Mouse (Mus musculus): ENCODE measurements around the gene Galnt6.

The Galnt6 gene

DNA sequence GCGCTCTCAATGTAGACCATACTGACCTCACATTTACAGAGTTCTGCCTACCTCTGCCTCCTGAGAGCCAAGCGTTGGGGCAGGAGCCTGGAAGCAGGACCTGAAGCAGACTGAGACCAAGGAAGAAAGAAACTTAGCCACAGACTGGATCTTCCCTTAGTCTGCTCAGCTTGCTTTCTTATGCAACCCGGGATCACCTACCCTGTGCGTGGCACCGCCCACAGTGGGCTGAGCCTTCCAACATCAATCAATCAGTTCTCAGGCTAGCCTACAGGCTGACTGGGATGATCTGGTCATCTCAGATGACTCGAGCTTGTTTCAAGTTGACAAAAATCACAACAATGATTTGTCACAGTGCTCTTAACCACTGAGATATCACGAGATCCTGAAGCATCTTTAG, 24.9 kb upstream of the Galnt6 start:
- DNase-seq, result no peak

GRCm38 (mm10) chr15:100753045-100753444, 23.9 kb upstream of the Galnt6 start:
- no peak for DNase-seq

DNA sequence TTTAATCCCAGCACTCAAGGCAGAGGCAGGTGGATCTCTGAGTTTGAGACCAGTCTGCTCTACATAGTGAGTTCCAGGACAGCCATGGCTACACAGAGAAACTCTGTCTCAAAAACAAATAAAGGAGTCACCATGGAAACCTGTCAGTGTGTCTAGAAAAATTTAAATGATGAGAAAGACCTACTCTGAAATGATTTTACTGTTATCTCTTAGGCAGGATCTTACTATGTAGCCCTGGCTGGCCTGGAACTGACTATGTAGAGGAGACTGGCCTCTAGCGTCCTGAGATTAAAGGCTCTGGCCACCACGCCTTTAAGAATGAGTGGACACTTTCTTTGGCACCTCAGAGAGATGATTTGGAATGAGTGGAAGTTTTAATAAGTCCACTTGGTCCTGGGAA, 23.3 kb upstream of the Galnt6 start:
- no peak for DNase-seq

- DNase-seq, result no peak
Observed at GRCm38 (mm10) chr15:100749751-100750538, 20.8 kb upstream of the Galnt6 start.

DNA sequence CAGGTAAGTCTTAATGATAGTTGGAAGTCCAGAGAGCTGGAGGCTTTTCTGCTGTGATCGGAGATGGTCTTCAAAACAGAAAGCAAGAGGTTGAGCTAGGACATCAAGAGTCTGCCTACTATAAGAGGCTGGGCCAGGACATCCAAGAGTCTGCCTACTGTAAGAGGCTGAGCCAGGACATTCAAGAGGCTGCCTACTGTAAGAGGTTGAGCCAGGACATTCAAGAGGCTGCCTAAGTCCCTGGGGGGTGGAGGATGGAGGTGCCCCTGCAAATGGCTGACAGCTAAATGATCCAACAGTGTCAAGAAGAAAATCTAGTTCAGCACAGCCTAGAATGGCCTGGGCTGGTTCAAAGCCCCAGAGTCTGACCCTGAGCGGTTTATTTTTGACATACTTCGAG, 19.4 kb upstream of the Galnt6 start:
- DNase-seq, result no peak

GRCm38 (mm10) chr15:100747121-100747963, 18.2 kb upstream of the Galnt6 start:
- no peak for DNase-seq

DNA sequence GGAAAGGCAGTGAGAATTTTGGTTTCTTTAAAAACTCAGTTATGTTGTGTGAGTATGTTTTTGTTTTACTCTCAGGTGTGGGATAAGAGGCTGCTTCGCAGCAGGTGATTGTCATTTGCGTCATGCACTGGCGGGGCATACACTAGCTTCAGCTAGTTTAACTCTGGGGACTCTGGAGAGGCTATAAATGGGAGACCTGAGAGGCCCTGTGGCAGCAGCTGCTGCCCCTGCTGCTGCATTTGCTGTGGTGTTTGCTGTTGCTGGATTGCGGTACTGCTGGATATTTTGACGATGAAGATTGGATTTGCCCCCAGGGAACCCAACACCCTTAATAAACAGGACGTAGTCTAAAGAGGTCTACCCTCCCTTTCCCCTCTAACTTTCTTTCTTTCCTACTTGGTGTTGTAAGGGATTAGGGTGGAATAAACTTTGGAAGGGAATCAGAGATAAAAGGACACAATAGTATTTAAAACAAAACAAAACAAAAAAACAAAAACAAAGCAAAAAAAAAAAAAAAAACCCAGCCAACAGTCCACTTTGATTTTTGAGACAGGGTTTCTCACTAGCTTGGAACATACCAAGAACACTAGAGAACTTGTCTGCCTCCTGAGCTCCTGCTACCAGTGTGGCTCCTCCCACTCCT, 17.4 kb upstream of the Galnt6 start:
- DNase-seq, result no peak

GRCm38 (mm10) chr15:100743238-100743637, 14.1 kb upstream of the Galnt6 start:
- DNase-seq, result no peak

GRCm38 (mm10) chr15:100739442-100739841, 10.3 kb upstream of the Galnt6 start:
- DNase-seq, result no peak

GRCm38 (mm10) chr15:100738351-100738781, 9.2 kb upstream of the Galnt6 start:
- DNase-seq, result no peak

GRCm38 (mm10) chr15:100737667-100738066, 8.5 kb upstream of the Galnt6 start:
- no peak for DNase-seq

GRCm38 (mm10) chr15:100735953-100736300, 6.8 kb upstream of the Galnt6 start:
- DNase-seq, result no peak

- DNase-seq, result no peak
Observed at GRCm38 (mm10) chr15:100735095-100735952, 6.1 kb upstream of the Galnt6 start.

DNA sequence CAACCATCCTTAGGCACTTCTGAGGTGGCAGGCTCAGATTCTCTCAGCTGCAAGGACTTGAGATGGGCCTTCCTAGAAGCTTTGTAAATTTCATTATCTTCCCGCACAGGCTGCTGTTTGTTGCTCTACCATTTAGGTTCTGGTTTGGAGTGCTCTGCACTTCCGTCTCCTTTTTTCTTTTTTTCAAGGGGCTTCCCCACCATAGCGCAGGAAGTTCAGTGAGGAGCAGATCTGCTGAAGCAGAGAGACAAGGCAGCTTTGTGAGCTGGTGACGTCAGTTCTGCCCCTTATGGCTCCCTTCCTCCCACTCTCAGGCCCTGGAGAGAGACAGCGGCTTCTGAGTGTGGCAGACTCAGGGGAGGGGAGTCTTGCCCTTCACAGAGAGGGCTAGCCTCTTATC, 3.4 kb upstream of the Galnt6 start:
- DNase-seq, result peak; percentile 70 to 86

GRCm38 (mm10) chr15:100731081-100731480, 1.9 kb upstream of the Galnt6 start:
- no peak for DNase-seq

DNA sequence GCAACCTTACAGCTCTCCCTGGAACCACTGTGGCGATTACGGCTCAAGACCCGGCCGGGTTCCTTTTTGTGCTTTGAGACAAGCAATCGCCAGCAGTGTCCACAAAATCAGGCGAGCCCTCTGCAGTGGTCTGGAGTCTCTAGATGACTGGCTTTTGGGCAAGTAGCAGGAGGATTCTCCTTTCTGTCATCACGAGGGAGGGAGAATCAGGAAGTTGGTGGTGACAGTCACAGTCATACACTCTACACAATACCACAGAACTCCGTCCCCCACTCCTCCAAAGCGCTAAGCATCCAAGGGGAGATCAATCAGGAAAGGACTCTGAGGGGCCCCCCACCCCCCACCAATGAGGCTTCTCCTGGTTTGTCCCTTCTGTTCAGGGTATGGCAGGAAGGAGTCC, 590 bp downstream of the Galnt6 start:
- DNase-seq, result no peak

DNA sequence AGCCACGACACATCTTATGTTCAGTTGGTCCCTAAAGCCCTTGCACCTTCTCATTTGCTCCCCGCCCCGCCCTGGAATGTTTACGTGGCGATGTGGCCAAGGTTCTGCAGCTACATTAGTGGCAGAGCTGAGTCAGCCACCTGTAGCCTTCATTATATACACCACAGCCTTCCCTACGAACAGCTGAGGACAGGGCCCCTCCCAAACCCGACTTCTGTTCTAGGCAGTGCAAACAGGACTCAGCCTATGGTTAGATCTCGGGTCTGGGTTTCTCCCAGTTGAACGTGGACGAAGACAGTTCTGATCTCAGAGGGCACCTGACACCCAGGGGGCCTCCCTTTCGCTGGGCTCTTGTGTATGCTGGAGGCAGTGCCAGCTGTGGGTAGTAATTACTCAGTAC, 1.3 kb downstream of the Galnt6 start:
- no peak for DNase-seq

DNA sequence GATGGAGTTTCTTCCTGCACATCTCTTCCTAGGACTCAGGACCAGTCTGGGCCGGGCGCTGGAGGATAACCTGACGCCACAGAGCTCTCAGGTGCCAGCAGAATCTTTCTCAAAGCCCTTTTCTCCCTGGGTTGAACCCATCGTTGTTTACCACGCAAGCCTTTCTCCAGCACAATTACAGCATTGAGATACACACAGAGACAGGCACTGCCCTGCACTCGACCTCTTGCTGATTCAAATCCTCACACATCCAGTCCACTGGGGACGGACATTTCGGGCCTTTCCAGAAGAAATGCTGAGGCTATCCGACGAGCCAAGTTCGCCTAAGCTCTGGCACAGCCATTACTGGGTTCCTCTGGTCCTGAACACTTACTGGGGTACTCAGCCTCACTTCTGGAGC, 2.5 kb downstream of the Galnt6 start:
- no peak for DNase-seq

DNA sequence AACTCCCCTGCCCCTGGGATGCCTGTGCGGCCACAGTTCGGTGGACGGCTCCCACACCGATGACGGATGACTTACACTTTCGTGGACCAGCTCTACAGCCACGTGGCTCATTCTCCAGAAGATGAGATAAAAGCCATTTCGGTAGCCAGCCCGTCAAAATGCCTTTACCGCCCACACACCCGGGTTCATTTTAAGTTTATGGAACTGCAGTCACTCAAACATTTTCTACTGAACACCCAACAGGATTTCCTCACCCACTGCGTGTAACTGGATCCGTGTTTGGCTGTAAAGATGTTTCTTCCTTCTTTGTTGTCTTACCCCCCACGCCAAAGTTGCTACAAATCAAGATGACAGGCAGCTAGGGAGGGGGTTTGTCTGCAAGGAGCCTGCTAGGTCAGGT, 5.7 kb downstream of the Galnt6 start:
- no peak for DNase-seq

DNA sequence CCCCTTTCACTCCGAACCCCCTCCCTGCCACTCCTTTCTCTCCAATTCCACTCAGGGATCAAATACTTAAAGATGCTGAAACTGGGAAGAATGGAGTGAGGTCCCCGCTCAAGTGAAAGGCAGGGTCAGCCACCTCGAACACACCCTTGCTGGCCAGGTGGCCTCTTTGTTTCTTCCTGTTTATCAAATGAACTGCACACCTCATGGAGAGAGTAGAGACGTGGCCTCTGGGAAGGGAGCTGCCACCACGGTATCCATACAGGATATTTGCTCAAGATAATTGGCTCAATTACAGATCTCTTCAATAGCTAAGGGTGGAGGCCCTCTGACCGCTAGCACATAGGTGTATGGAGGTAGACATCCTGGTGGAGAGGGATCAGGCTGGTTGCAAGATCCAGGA, 6.6 kb downstream of the Galnt6 start:
- DNase-seq, result no peak

GRCm38 (mm10) chr15:100722026-100722425, 7.2 kb downstream of the Galnt6 start:
- DNase-seq, result no peak

DNA sequence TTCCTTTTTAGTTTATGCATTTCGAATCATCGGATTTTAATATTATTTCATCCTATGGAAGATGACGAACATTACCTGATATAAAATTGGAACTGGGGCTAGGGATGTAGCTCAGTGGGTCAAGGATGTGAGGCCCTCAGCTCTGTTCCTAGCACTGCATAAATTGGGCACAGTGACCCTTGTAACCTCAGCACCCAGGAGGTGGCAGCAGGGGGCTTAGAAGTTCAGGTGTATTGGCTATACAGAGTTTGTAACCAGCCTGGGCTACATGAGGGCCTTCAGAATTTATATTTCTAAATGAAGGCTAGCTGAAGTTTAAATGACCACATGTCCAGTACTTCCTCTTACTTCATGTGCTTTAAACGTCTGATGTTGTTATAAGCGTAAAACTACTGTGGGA, 7.7 kb downstream of the Galnt6 start:
- DNase-seq, result no peak

DNA sequence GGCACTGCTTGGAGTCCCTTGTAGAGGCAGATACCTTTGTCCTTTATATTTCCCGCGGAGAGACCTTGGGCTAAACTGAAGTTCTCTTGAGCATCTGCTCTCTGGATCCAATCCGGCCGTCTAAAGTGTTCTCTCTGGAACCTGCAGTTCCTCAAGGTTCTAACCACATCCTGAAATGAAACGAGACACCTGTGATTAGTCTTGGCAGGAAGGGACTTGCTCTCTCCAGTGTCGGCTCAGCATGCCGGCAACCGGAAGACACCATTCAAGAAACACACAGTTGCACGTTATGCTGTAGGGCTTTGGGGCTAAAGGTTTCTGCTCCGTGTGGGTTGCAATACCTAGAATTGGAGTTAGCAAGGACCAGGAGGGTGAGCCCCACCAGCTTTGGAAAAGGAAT, 9.1 kb downstream of the Galnt6 start:
- DNase-seq, result peak; percentile 52 to 77
